Mouse (Mus musculus) forebrain, embryonic 14.5 days (tissue): ENCODE measurements around the gene Cacna2d2. TPM values are rescaled to one million over a fixed set of nuclear protein-coding genes. Genes with fewer than 3 reads are reported as not detected.

Source experiments
- ATAC-seq: fragments of 200-750 bp; cut with Nextera tagmentation; 2 replicates; pipeline ENCODE4 v1.8.0; 2017; ENCODE audit warnings: mild to moderate bottlenecking, moderate library complexity
- DNase-seq: peaks from one replicate; pipeline ENCODE4 v3.0.0-alpha.2; 2015; ENCODE audit warnings: low spot score
- H3K27ac ChIP-seq: fragments of 300-500 bp; sonication (generic); 2 replicates; pipeline ENCODE4 v1.5.1; 2014; ENCODE audit warnings: low read depth, mild to moderate bottlenecking, control low read depth, low read length, moderate library complexity
- H3K27me3 ChIP-seq: fragments of 300-500 bp; sonication (generic); replicated peaks from 2 replicates; pipeline ENCODE4 v1.6.1; 2014; ENCODE audit warnings: low read length, control low read depth, mixed read lengths; ENCODE audit not compliant: control insufficient read depth, insufficient read depth
- H3K36me3 ChIP-seq: fragments of 300-500 bp; sonication (generic); 2 replicates; pipeline ENCODE4 v1.6.1; 2014; ENCODE audit warnings: low read length, control low read depth; ENCODE audit not compliant: control insufficient read depth, insufficient read depth
- H3K4me1 ChIP-seq: fragments of 300-500 bp; sonication (generic); 2 replicates; pipeline ENCODE4 v1.6.1; 2014; ENCODE audit warnings: antibody characterized with exemption, low read length, control low read depth; ENCODE audit not compliant: control insufficient read depth, insufficient read depth
- H3K4me2 ChIP-seq: fragments of 300-500 bp; sonication (generic); 2 replicates; pipeline ENCODE4 v1.6.1; 2014; ENCODE audit warnings: mild to moderate bottlenecking, control low read depth, low read length
- H3K4me3 ChIP-seq: fragments of 300-500 bp; sonication (generic); 2 replicates; pipeline ENCODE4 v1.5.1; 2014; ENCODE audit warnings: low read depth, low read length, control low read depth
- H3K9ac ChIP-seq: fragments of 300-500 bp; sonication (generic); 2 replicates; pipeline ENCODE4 v1.6.1; 2014; ENCODE audit warnings: mild to moderate bottlenecking, low read length, control low read depth, moderate library complexity
- H3K9me3 ChIP-seq: fragments of 300-500 bp; sonication (generic); replicated peaks from 2 replicates; pipeline ENCODE4 v1.6.1; 2016; ENCODE audit warnings: low read length, control low read depth, mixed read lengths; ENCODE audit not compliant: control insufficient read depth
- WGBS: fragments of 180-500 bp; shearing (Covaris S2); extraction: QIAGEN DNeasy Blood & Tissue Kit; methylation state at CpG from one replicate; pipeline ENCODE4 v1.1.7; 2014; 5-methylcytosine and 5-hydroxymethylcytosine counted together
- polyA plus RNA-seq: library from polyadenylated mRNA; unstranded; fragments of >200 nt; fragmentation: Nextera tagmentation; extraction: Ambion mirVana; gene quantifications from 2 replicates; pipeline ENCODE4 v1.2.1, GENCODE M21; 2014

The Cacna2d2 gene
- polyA plus RNA-seq, 1 experiment from 2014 or later, result 4.2 TPM

GRCm38 (mm10) chr9:107486507-107487225 lies 87.3 kb downstream of the Cacna2d2 start:
- WGBS, result 64% methylated on average over 6 of the region's 6 CpGs
- no peaks in the 10 kb centered on the region for H3K36me3 ChIP-seq
- peak overlapping the region; percentile 44; the same call in 1 of the 2 replicates for H3K27ac ChIP-seq
- ATAC-seq (no peak), DNase-seq (no peak)
- no peak overlapping the region for H3K9ac ChIP-seq
- peaks cover 31% of the 10 kb centered on the region for H3K4me1 ChIP-seq
- H3K27me3 ChIP-seq, result no peaks in the 10 kb centered on the region
- H3K4me3 ChIP-seq, result no peak overlapping the region
- no peak overlapping the region for H3K4me2 ChIP-seq
- H3K9me3 ChIP-seq, result no peaks in the 10 kb centered on the region

DNA sequence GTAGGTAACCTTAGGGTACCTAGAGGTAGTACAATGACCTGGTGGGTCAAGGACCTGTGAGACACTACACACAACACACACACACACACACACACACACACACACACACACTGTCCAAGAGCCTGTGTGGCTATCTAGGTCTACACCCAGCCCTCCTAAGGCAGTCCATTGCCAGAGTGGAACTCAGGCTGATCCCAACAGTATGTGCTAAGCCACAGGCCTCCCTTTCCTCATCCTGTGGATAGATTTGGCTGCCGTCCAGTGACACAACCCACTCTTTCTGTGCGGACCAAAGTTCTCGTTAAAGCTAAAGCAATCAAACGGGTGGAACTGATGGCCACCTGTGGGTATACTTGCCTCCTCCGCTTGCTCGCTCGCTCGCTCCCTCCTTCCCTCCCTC lies 90.7 kb downstream of the Cacna2d2 start:
- Histone ChIP-seq H3K36me3 (no peaks in the 10 kb centered on the region), H3K4me1 (peaks cover 22% of the 10 kb centered on the region), H3K4me3 (no peak overlapping the region), H3K27ac (no peak overlapping the region), H3K9me3 (no peaks in the 10 kb centered on the region), H3K4me2 (no peak overlapping the region), H3K9ac (no peak overlapping the region), H3K27me3 (no peaks in the 10 kb centered on the region)
- DNase-seq, result no peak
- 40% methylated on average over 8 of the region's 8 CpGs for WGBS
- no peak for ATAC-seq

DNA sequence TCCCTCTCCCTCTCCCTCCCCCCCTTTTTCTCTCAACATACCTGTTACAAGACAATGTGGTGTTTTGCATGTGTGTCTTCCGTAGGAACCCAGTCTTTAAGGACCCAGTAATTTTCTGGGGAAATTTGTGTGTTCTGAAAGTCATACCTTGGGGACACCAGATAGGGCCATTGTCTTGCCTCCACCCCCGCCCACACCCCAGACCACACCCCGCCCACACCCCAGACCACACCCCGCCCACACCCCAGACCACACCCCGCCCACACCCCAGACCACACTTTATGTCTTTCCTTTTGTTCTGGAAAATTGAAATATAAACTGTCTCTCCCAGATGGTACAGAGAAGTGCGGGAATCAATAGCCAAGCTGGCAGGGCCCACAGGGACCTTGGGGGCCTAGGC lies 91.2 kb downstream of the Cacna2d2 start:
- peaks cover 18% of the 10 kb centered on the region for H3K4me1 ChIP-seq
- 68% methylated on average over 6 of the region's 6 CpGs for WGBS
- H3K27me3 ChIP-seq, result no peaks in the 10 kb centered on the region
- no peak overlapping the region for H3K4me3 ChIP-seq
- DNase-seq (no peak), ATAC-seq (no peak)
- no peak overlapping the region for H3K27ac ChIP-seq
- no peaks in the 10 kb centered on the region for H3K9me3 ChIP-seq
- no peak overlapping the region for H3K4me2 ChIP-seq
- no peak overlapping the region for H3K9ac ChIP-seq
- no peaks in the 10 kb centered on the region for H3K36me3 ChIP-seq

GRCm38 (mm10) chr9:107493511-107493910 lies 94.1 kb downstream of the Cacna2d2 start:
- Histone ChIP-seq H3K36me3 (no peaks in the 10 kb centered on the region), H3K4me2 (no peak overlapping the region), H3K4me1 (0 out of 2 replicates have a peak, but pooled peaks cover 5% of the 10 kb centered on the region), H3K4me3 (no peak overlapping the region), H3K27me3 (no peaks in the 10 kb centered on the region), H3K27ac (no peak overlapping the region), H3K9ac (no peak overlapping the region), H3K9me3 (no peaks in the 10 kb centered on the region)
- no peak for DNase-seq
- ATAC-seq, result no peak
- 54% methylated on average over 1 of the region's 1 CpGs for WGBS

DNA sequence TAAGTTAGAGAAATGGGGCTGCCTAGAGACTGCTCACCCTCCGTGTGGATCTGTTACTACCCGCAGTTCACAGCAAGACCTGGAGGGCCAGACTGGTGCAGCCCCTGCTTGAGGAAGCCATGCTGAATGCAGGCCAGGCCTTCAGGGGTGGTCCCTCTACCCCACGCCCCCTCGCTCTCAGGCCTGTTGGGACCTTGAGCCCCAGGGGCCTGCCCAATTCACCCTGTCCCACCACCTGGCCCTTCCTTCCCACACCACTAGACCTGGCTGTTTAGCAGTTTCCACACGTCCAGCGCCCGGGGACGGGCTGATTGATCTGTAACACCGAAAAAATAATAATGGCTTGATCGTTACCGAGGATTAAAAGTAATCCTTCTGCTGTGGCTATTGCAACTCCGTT lies 94.8 kb downstream of the Cacna2d2 start:
- Histone ChIP-seq H3K4me1 (0 out of 2 replicates have a peak, but pooled peaks cover 5% of the 10 kb centered on the region), H3K4me3 (no peak overlapping the region), H3K4me2 (no peak overlapping the region), H3K36me3 (no peaks in the 10 kb centered on the region), H3K27me3 (no peaks in the 10 kb centered on the region), H3K9me3 (no peaks in the 10 kb centered on the region), H3K27ac (no peak overlapping the region), H3K9ac (no peak overlapping the region)
- WGBS, result 19% methylated on average over 12 of the region's 12 CpGs
- no peak for ATAC-seq
- no peak for DNase-seq

DNA sequence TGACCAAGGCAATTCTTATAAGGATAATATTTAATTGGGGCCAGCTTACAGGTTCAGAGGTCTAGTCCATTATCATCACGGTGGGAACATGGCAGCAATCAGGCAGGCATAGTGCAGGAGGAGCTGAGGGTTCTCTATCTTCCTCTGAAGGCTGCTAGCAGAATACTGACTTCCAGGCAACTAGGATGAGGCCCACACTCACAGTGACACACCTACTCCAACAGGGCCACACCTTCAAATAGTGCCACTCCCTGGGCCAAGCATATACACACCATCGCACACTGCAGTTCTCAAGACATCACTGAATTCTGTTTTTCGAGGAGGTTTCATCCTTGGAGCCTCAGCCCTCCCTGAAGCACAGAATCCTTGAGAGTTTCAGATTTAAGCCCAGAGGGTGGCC lies 96.9 kb downstream of the Cacna2d2 start:
- ATAC-seq (no peak), DNase-seq (no peak)
- Histone ChIP-seq H3K27me3 (no peaks in the 10 kb centered on the region), H3K36me3 (no peaks in the 10 kb centered on the region), H3K4me3 (no peak overlapping the region), H3K4me2 (no peak overlapping the region), H3K4me1 (0 out of 2 replicates have a peak, but pooled peaks cover 2% of the 10 kb centered on the region), H3K9ac (no peak overlapping the region), H3K27ac (no peak overlapping the region), H3K9me3 (no peaks in the 10 kb centered on the region)
- WGBS, result 84% methylated on average over 3 of the region's 3 CpGs

DNA sequence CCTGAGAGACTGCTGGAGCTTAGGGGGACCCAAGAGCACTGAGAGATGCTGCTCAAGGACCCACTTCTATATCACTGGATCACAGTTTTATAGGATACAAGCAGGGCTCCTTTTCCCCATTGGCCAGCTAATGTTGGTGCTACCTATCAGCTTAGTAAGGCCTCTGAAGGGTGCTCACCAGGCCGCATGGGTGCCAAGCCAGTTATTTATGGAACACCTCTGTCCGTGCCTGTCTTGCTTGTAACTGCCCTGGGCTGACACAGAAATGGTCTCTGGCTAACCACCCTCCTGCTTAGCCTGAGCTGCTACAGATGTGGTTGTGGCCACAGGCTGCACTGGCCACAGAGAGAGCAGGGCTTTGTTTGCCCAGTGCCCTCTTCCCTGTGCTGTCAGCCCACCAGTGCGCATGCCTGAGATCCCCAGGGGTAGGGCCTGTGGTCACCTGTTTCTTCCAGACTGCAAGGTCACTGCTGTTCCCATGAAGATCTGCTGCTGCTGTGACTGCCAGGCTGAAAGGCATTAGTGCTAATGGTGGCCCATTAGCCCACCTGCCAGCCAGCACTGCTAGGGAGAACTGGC lies 101.4 kb downstream of the Cacna2d2 start:
- Histone ChIP-seq H3K4me3 (no peak overlapping the region), H3K9me3 (no peaks in the 10 kb centered on the region), H3K27ac (no peak overlapping the region), H3K9ac (no peak overlapping the region), H3K27me3 (no peaks in the 10 kb centered on the region), H3K4me2 (no peak overlapping the region), H3K36me3 (no peaks in the 10 kb centered on the region), H3K4me1 (peaks cover 12% of the 10 kb centered on the region)
- WGBS, result 97% methylated on average over 3 of the region's 3 CpGs
- DNase-seq (no peak), ATAC-seq (no peak)

DNA sequence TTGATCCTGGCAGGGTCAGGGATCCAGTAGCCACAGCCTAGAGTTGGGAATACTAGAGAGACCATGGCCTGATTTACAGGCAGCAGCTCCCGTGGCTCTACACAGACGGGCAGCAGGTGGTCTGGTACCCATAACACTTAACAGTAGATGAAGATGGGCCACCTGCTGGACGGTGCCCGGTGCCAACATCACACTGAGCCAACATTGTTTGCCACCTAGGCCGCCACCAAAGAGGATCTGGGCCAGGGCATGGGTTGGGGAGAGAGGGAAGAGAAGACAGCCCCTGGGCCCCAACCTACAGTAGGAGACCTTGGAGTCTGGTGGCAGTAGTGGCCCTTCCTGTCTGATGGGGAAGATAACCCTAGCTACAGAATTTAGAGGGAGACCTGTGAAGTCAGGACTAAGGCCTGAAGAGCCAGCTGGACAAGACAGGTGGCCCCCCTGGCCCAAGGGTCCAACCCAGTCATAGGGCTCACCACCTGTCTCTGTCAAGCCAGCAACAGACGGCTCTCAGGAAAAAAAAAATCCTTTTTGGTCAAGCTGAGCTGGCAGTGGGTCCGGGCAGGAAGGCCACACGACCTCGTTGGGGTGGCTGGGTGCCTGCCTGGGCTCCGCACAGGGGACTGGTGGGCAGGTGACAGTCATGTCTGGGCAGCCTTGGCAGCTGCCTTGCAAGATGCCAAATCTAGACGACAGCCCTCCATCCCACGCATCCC lies 102.9 kb downstream of the Cacna2d2 start:
- no peak overlapping the region for H3K27ac ChIP-seq
- DNase-seq, result no peak
- WGBS, result 82% methylated on average over 12 of the region's 12 CpGs

More for the DNA sequence above, 102.9 kb downstream of the Cacna2d2 start:
- no peaks in the 10 kb centered on the region for H3K27me3 ChIP-seq
- H3K4me2 ChIP-seq, result no peak overlapping the region
- no peak overlapping the region for H3K4me3 ChIP-seq
- H3K36me3 ChIP-seq, result no peaks in the 10 kb centered on the region
- no peak overlapping the region for H3K9ac ChIP-seq
- peaks cover 26% of the 10 kb centered on the region for H3K4me1 ChIP-seq
- ATAC-seq, result no peak
- no peaks in the 10 kb centered on the region for H3K9me3 ChIP-seq
